Mouse (Mus musculus): ENCODE results near the gene Fry.

- TF ChIP-seq CTCF (IDR thresholded peaks at IDR 0.05; ENCODE audit: borderline replicate concordance, insufficient read depth, low read length) (no peak), POLR2A (IDR thresholded peaks at IDR 0.05; ENCODE audit: low read depth, low read length) (no peak)
These were observed 110.6 kb downstream of the Fry start for GRCm38 (mm10) chr5:150229086-150229485.

Data from embryonic fibroblast, embryonic 13.5 days (primary cell).